Mouse (Mus musculus): ENCODE data around the gene Scd4.

- TF ChIP-seq CTCF (IDR thresholded peaks at IDR 0.05; ENCODE audit: borderline replicate concordance, control insufficient read depth, extremely low read depth, insufficient read depth, low read length, poor library complexity), result no peak
- no peak for TF ChIP-seq POLR2A (IDR thresholded peaks at IDR 0.05; ENCODE audit: control insufficient read depth, extremely low read depth, insufficient read depth, low read length, poor library complexity)
Measured at GRCm38 (mm10) chr19:44297862-44298261, 35.0 kb upstream of the Scd4 start.
